Mouse (Mus musculus): ENCODE measurements at regions not wholly inside any gene's neighbourhood (a gene's known extent, or its start where the extent isn't known, plus 50 kb on each side); places are given as distances from the start of the nearest gene placed in this dataset.
"Not testable (repeated sequence)": the region's sequence is repeated elsewhere in the genome, so short reads cannot be mapped to it uniquely, and the experiment has no call there.

GRCm38 (mm10) chr6:117678877-117679276 is 162.1 kb upstream of the Zfp637 start:
- DNase-seq (ENCODE audit: low read depth): no peak

GRCm38 (mm10) chr6:117686212-117686611 is 154.8 kb upstream of the Zfp637 start:
- no peak for DNase-seq (ENCODE audit: low read depth)

DNA sequence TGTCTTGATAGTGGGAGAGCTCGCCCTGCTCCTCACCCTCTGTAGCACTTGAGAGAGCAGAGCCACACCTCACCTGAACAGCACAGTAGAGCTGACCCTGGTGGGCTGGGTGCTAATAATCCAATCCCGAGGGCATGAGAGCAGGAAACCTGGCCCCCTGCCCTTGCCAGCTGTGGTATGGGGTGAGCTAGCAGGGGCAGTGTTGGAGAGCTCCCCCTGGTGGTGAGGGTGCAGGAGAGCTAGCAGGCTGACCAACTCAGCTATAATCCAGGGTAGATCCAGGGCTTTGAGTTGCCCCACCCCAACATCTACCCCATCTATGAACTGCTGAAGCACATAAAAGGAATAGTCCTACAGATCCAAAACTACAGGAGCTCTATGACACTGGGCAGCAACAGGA is 153.9 kb upstream of the Zfp637 start:
- DNase-seq (ENCODE audit: low read depth): no peak

- DNase-seq (ENCODE audit: low read depth): no peak
Observed at GRCm38 (mm10) chr6:117688664-117689178, 152.3 kb upstream of the Zfp637 start.

DNA sequence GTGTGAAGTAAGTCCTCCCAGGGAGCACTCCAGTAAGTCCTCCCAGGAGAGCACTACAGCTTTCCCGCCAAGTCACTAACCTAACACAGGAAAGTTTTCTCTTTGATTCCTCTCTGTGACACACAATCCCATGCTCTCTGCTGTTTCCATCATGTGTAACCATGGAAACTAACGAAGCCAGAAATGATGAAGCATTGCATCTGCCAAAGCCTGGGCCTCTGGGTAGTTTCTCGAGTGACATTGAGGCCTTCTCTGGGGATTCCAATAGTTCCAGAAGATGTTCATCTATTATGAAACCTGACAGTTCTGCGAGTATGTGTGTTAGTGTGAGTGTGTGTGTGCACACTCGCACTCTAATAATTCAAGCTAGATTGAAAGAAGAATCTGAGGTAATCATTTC is 140.7 kb upstream of the Zfp637 start:
- DNase-seq (ENCODE audit: low read depth): no peak

- no peak for DNase-seq (ENCODE audit: low read depth)
Observed at GRCm38 (mm10) chr6:117701547-117701946, 139.4 kb upstream of the Zfp637 start.

DNA sequence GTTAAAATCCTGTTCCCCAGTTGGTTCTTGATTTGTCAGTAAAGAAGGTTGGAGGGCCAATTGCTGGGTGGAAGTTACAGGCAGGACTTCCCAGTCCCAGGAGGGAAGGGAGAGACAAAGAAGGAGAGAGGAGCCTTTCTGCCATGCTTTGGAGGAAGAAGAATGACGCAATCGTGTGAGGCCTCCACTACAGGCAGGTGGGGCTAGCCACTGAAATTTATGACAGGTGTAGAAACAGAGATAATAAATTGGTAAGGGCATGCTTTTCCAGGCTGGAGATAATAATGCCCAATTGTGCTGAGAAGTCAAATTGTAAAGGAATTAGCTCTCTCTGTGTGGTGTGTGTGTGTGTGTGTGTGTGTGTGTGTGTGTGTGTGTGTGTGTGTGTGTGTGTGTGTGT is 135.0 kb upstream of the Zfp637 start:
- no peak for DNase-seq (ENCODE audit: low read depth)

- no peak for DNase-seq (ENCODE audit: low read depth)
Observed at GRCm38 (mm10) chr6:117709212-117709611, 131.8 kb upstream of the Zfp637 start.

DNA sequence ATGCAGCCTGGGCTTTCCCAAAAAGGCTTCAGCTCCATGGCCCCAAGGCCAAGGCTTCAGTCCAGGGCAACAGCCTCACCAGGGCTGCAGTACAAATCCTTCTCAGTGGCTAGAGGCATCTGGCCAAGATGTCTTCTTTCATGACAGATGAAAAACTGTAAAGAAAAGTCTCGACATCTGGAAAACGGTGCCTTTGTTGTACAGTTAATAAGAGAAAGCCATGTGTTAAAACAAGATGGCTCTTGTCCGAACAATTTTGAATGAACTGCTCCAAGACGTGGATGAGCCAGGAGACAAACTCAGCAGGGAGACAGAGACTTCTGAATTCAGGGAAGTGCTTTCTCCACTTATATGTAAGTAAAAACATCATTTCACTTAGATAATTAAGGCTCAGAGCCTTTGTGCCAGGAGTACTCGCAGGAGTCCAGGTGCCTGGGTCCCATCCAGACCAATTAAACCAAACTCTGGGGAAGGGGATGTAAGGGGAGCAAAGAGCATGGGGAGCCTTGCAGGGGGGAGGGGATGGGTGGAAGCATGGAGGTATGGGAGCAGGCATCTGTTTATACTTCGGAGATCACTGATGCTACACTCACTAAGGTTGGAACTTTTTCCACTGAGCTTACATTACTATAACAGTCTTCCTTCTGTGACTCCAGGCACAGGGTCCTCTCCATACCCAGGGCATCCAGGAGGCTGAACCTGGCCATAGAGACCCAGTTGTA is 125.8 kb upstream of the Zfp637 start:
- no peak for DNase-seq (ENCODE audit: low read depth)

DNA sequence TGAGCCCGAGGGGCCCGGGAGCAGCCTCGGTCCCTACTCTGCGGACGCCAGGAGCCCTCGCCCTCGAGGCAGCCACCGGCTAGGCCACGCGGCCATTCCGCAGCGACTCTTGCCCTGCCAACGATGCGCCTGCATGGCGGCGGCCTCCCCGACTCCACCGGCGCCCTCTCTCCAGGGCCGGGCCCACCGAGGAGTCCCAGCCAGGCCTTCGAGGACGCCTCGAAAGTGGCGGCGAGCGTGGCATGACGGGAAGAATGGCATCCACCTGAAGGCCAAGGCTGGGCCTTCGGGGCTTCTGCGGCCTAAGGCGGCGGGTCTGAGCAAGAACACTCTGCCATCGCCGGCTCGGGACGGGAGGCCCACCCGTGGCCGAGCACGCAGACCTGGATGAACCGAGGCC is 124.6 kb upstream of the Zfp637 start:
- not testable (repeated sequence) for DNase-seq (ENCODE audit: low read depth)

GRCm38 (mm10) chr6:117752338-117752737 is 88.6 kb upstream of the Zfp637 start:
- not testable (repeated sequence) for DNase-seq (ENCODE audit: low read depth)

DNA sequence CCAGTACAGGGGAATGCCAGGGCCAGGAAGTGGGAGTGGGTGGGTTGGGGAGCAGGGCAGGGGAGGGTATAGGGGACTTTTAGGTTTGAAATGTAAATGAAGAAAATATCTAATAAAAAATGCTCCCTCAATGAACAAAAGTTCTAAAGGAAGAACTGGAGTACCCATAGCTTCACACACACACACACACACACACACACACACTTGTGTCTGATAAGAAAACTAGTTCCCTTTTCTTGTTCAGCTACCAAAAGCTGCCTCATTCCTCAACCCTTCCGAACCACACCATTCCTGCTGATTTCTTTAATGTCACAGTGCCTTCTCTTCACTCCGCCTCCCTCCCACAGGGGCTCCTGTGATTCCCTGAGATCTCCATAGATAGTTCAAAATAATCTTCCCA is 85.3 kb upstream of the Zfp637 start:
- DNase-seq (ENCODE audit: low read depth): not testable (repeated sequence)

DNA sequence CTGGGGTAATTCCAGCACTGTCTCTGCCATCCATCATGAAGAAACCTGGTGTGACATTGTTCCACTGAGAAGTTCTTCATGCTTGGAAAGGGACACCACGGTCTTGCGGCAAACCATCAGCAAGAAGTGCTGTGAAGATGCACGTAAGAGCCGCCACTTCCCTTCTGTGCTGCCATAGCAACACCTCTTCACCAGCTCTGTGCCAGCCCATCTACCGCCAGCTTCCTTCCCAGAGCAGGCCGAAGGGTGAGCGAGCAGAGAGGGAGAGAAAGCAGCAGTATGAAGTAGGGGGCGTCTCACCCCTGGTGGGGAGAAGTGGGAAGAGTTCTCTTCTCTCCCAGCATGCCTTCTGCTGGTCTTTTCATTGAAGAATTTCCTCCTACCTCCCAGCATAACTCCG is 84.8 kb upstream of the Zfp637 start:
- no peak for DNase-seq (ENCODE audit: low read depth)

GRCm38 (mm10) chr6:117758516-117758915 is 82.5 kb upstream of the Zfp637 start:
- peak; percentile 17 for DNase-seq (ENCODE audit: low read depth)

GRCm38 (mm10) chr6:117771506-117771905 is 69.5 kb upstream of the Zfp637 start:
- DNase-seq (ENCODE audit: low read depth): no peak

DNA sequence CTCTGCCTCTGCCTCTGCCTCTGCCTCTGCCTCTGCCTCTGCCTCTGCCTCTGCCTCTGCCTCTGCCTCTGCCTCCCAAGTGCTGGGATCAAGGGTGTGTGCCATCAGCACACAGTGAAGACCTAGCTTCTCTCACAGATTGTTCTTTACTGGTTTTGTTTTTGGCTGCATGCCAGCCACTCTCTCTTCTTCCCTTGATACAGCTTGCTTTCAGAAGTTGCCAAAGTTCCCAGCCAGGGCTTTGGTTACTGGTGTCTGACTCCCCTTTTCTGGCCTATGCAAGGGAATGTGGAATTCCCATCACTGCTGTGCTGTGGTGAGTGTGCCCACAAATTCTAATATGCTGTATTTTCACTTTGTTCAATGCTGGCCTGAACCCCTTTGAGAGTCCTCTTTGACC is 68.6 kb upstream of the Zfp637 start:
- no peak for DNase-seq (ENCODE audit: low read depth)

GRCm38 (mm10) chr6:117775304-117776050 is 65.5 kb upstream of the Zfp637 start:
- no peak for DNase-seq (ENCODE audit: low read depth)

DNA sequence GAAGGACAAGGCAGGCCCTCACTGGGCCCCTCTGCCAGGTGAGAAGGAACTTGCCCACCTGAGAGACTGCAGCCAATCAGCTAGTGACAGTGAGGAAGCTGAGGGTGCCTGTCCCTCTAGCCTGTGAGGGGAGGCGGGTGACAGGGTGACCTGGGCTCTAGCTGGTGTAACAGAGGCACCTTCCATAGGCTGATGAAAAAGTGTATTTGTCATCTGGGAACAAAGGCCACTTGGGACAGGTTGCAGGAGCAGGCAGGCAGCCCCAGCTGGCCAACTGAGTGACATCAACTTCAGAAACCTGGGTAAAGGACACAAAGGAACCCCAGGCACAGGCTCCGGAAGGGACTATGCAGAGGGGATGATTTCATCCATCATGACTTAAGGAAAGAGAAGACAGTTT is 63.0 kb upstream of the Zfp637 start:
- no peak for DNase-seq (ENCODE audit: low read depth)

DNA sequence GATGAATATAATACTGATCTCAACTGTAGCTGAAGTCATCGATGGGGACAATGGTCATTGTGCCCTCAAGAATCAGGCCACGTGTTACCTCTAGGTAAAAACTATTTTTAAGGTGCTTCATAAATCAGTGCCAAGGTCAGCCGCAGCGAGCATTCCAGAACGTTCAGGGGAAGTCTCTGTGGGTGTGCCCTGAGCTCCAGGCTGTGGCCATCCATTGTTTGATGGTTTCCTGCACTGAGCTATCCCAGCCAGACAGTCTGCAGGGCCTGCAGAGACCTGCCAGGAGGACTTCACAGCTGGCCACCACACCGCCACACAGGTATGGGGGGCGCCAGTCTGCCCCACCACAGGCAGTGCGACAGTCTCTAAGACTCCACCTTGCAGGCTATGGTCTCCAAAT is 62.5 kb upstream of the Zfp637 start:
- DNase-seq (ENCODE audit: low read depth): no peak

GRCm38 (mm10) chr6:117779020-117779419 is 62.0 kb upstream of the Zfp637 start:
- DNase-seq (ENCODE audit: low read depth): no peak

DNA sequence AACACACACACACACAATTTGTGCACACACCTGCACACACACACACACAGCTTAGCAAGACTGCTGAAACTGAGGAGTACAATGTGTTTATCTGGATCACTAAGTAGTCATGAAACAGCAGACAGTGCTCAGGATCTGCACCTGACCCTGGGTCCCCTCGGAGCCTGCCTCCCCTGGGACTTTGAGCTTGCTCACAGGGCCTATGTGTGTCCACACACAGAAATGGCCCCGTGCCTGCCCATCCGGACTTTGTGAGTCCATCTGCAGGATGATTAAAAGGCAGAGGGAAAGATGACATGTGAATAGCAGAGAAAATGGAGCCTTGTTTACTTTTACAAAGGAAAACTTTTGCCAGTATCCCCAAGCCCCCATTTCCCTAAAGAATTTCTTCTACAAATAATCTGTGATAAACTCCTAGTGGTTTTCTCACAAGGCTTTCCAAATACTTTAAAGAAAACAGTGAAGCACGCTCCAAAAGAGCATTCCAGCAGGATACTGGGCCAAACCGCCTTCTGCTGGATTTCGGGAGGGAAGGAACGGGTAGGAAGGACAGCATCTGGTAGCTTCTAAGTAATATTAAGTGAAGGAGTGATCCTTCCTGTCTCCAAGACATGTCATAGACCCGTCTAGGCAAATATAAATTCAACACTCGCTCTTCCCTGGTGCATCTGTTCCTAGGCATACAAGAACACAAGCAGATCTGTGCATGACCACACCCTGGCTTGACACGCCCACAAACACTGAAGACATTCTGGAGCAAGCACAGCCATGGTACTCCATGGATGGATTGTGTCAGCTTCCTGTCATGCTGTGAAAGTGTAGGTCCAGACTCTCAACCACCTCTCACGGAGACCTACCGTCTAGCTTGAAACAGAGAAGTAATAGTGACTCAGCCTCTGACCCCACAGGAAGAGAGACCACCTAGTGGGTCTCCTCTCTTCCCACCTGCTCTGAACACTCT is 52.1 kb upstream of the Zfp637 start:
- DNase-seq (ENCODE audit: low read depth): no peak

GRCm38 (mm10) chr6:117790581-117790980 is 50.4 kb upstream of the Zfp637 start:
- DNase-seq (ENCODE audit: low read depth): no peak
